10 mouse cellular contexts compared by ENCODE assay signal in the genomic region with DNA sequence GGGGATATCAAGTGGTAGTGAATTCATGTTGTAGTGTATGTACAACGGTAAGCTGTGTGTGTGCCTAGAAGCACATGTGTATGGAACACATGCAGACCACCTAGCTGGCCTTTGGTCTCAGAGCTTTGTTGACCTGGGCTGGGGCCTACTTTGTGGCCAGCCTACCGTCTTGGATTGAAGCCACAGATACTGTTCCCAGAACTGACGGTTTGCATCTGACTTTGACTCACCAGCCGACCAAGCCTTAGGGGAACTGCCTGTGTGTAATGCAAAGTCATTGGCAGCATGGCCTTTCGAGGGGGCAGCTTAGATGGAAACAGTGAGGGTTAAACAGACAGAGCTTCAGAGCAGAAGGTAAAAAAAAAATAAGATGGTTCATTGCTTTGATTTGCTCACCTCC.
A peak's percentile ranks its signal among the peaks of the same experiment; 100 is the strongest.
DNase-seq lines count a peak whose midpoint lies in the region; ATAC-seq and TF ChIP-seq lines count a peak whose summit lies in the region.
"Had no signal": no experiment of that assay in that cellular context is flagged by ENCODE, and none has a peak within 500 bp of the region (broad histone marks: within the 10 kb centered on the region; RNA-seq: fewer than 3 reads in every experiment).

No protein-coding gene starts in this region.

- TF ChIP-seq POLR2A in MEL (IDR thresholded peaks at IDR 0.05; ENCODE audit: control insufficient read depth in 1 of 2, insufficient read depth in 1 of 2, low read depth in 1 of 2, low read length in 2 of 2, poor library complexity in 1 of 2): no peak

- ATAC-seq in kidney, postnatal 0 days (replicated peaks; ENCODE audit: low FRiP score, low read depth): no peak
- no peak for ATAC-seq in limb, embryonic 15.5 days (ENCODE audit: insufficient number of reproducible peaks, low FRiP score, low TSS enrichment, low read depth)
- ATAC-seq: forebrain, embryonic 16.5 days had no signal

- 0 out of 2 replicates have a peak overlapping the region, but pooled peaks have one; percentile 3 for H3K4me2 ChIP-seq in kidney, postnatal 0 days (ENCODE audit: low read length)
- H3K4me2 ChIP-seq in limb, embryonic 15.5 days: no peak overlapping the region

- no peaks in the 10 kb centered on the region for H3K27me3 ChIP-seq in kidney, postnatal 0 days (ENCODE audit: insufficient read depth, low read length)
- no peaks in the 10 kb centered on the region for H3K27me3 ChIP-seq in MEL (ENCODE audit: control insufficient read depth in 1 of 2, insufficient read depth in 2 of 2, low read length in 2 of 2)
- H3K27me3 ChIP-seq in limb, embryonic 15.5 days: no peaks in the 10 kb centered on the region

- TF ChIP-seq EP300 in MEL (IDR thresholded peaks at IDR 0.05; ENCODE audit: low read depth in 1 of 2, low read length in 2 of 2): peak in 1 of 2 experiments; percentile 57; a peak in 2 of 4 replicates

- H3K4me3 ChIP-seq in kidney, postnatal 0 days (replicated peaks; ENCODE audit: low read depth, low read length): no peak overlapping the region
- H3K4me3 ChIP-seq in MEL (ENCODE audit: control insufficient read depth in 1 of 2, insufficient read depth in 1 of 2, low read depth in 2 of 2, low read length in 2 of 2): no peak overlapping the region
- H3K4me3 ChIP-seq in limb, embryonic 15.5 days: no peak overlapping the region

- no peaks in the 10 kb centered on the region for H3K36me3 ChIP-seq in kidney, postnatal 0 days (ENCODE audit: insufficient read depth, low read length)
- H3K36me3 ChIP-seq in MEL (ENCODE audit: control insufficient read depth in 1 of 2, insufficient read depth in 2 of 2, low read length in 2 of 2): peaks cover 0 to 17% of the 10 kb centered on the region in 2 experiments; a peak in 3 of 4 replicates
- H3K36me3 ChIP-seq in limb, embryonic 15.5 days: peaks cover 27% of the 10 kb centered on the region

- no peaks in the 10 kb centered on the region for H3K9me3 ChIP-seq in kidney, postnatal 0 days (replicated peaks; ENCODE audit: low read length)
- no peaks in the 10 kb centered on the region for H3K9me3 ChIP-seq in MEL (replicated peaks; ENCODE audit: insufficient read depth, low read length)
- H3K9me3 ChIP-seq in limb, embryonic 15.5 days: no peaks in the 10 kb centered on the region

- peak overlapping the region; percentile 83 for H3K27ac ChIP-seq in kidney, postnatal 0 days
- H3K27ac ChIP-seq in MEL (ENCODE audit: control insufficient read depth, low read depth, low read length): peak overlapping the region; percentile 38
- H3K27ac ChIP-seq in limb, embryonic 15.5 days: peak overlapping the region; percentile 60; the same call in 1 of the 2 replicates

- H3K79me2 ChIP-seq in MEL (ENCODE audit: control insufficient read depth, insufficient read depth, low read length, poor library complexity): peaks cover 3% of the 10 kb centered on the region; the same call in 1 of the 2 replicates

- no peak overlapping the region for H3K9ac ChIP-seq in kidney, postnatal 0 days (ENCODE audit: low read depth, low read length)
- H3K9ac ChIP-seq in MEL (ENCODE audit: control insufficient read depth, low read depth, low read length, poor library complexity, severe bottlenecking): peak overlapping the region; percentile 12; the same call in 1 of the 2 replicates
- no peak overlapping the region for H3K9ac ChIP-seq in limb, embryonic 15.5 days

- no peak for DNase-seq in kidney, postnatal 0 days (ENCODE audit: low spot score)
- no peak for DNase-seq in kidney, adult 18-20 months
- DNase-seq in MEL (ENCODE audit: low read depth, low spot score): peak; percentile 63
- DNase-seq in adrenal gland, postnatal 36 days: peak; percentile 61 to 62
- no peak for DNase-seq in thymus, postnatal 25 days
- DNase-seq in layer of hippocampus, postnatal 36 days: no peak
- DNase-seq: cerebellum, postnatal 14 days; right cerebral cortex, postnatal 4 days had no signal

- no peak for TF ChIP-seq RAD21 in MEL (IDR thresholded peaks at IDR 0.05; ENCODE audit: low read depth, low read length)

- peaks cover 66% of the 10 kb centered on the region for H3K4me1 ChIP-seq in kidney, postnatal 0 days (replicated peaks; ENCODE audit: insufficient read depth, low read length)
- peaks cover 2 to 17% of the 10 kb centered on the region in 2 experiments; a peak in 3 of 4 replicates for H3K4me1 ChIP-seq in MEL (ENCODE audit: control insufficient read depth in 1 of 2, insufficient read depth in 2 of 2, low read length in 2 of 2)
- H3K4me1 ChIP-seq in limb, embryonic 15.5 days: peaks cover 83% of the 10 kb centered on the region

- 42% methylated on average over 5 of the region's 5 CpGs for WGBS in kidney, postnatal 0 days
- 41% methylated on average over 5 of the region's 5 CpGs for WGBS in limb, embryonic 15.5 days

- TF ChIP-seq CTCF in kidney, postnatal 0 days (IDR thresholded peaks at IDR 0.05; ENCODE audit: low read depth): no peak
- TF ChIP-seq CTCF in MEL (IDR thresholded peaks at IDR 0.05 in 2 of 3, conservative IDR thresholded peaks at IDR 0.05 in 1 of 3; ENCODE audit: control insufficient read depth in 1 of 3, insufficient read depth in 1 of 3, low read depth in 2 of 3, low read length in 3 of 3, poor library complexity in 1 of 3, severe bottlenecking in 1 of 3): no peak

TF ChIP-seq in MEL, 35 proteins besides CTCF, POLR2A, EP300 and RAD21:
- TF ChIP-seq MAX (IDR thresholded peaks at IDR 0.05; ENCODE audit: low read length) (no peak), SMC3 (IDR thresholded peaks at IDR 0.05; ENCODE audit: low read depth, low read length) (no peak), NRF1 (IDR thresholded peaks at IDR 0.05; ENCODE audit: insufficient read depth, low read depth, low read length, poor library complexity, severe bottlenecking) (no peak), ZC3H11A (IDR thresholded peaks at IDR 0.05; ENCODE audit: low read depth, low read length) (no peak), POLR2AphosphoS5 (IDR thresholded peaks at IDR 0.05; ENCODE audit: borderline replicate concordance, low read depth, low read length) (no peak), MYC (IDR thresholded peaks at IDR 0.05; ENCODE audit: low read depth, low read length) (no peak), MYB (IDR thresholded peaks at IDR 0.05; ENCODE audit: low read depth, low read length) (no peak), ZKSCAN1 (IDR thresholded peaks at IDR 0.05; ENCODE audit: low read depth, low read length) (no peak), GATA1 (IDR thresholded peaks at IDR 0.05; ENCODE audit: low read depth, low read length) (no peak), HCFC1 (IDR thresholded peaks at IDR 0.05; ENCODE audit: low read depth, low read length) (no peak)

Comparison
In these comparisons a context has a peak if more than half of its experiments do, and no peak if none do; other contexts are left out.
1. DNase-seq: peak in MEL (single experiment) and adrenal gland, postnatal 36 days (2 of 2); none in kidney, postnatal 0 days (single experiment), kidney, adult 18-20 months (single experiment), thymus, postnatal 25 days (single experiment) and layer of hippocampus, postnatal 36 days (0 of 2).
2. Peak in every context shown above with its lines, with median percentiles within 50 percentile points of each other: H3K27ac ChIP-seq.